ENCODE assay signal across 9 mouse cellular contexts in genomic region chr7:16922360-16922973, GRCm38 (mm10). TPM values are rescaled to one million over a fixed set of nuclear protein-coding genes. Genes with fewer than 3 reads are reported as not detected.
A peak's percentile ranks its signal among the peaks of the same experiment; 100 is the strongest.
DNase-seq lines count a peak whose midpoint lies in the region; ATAC-seq and TF ChIP-seq lines count a peak whose summit lies in the region.
"Had no signal": no experiment of that assay in that cellular context is flagged by ENCODE, and none has a peak within 500 bp of the region (broad histone marks: within the 10 kb centered on the region; RNA-seq: fewer than 3 reads in every experiment).

No protein-coding gene starts in this region.

- H3K4me2 ChIP-seq in heart, embryonic 14.5 days (ENCODE audit: low read length) = peak overlapping the region; percentile 93
- H3K4me2 ChIP-seq in embryonic facial prominence, embryonic 11.5 days (ENCODE audit: low read depth, low read length) = peak overlapping the region; percentile 79
- H3K4me2 ChIP-seq in hindbrain, embryonic 16.5 days (ENCODE audit: low read length) = peak overlapping the region; percentile 92
- peak overlapping the region; percentile 88 for H3K4me2 ChIP-seq in limb, embryonic 14.5 days (replicated peaks; ENCODE audit: low read depth, low read length, severe bottlenecking)

- TF ChIP-seq POLR2A in limb, embryonic 14.5 days (IDR thresholded peaks at IDR 0.05; ENCODE audit: borderline replicate concordance, extremely low read depth, insufficient read depth, insufficient read length) = no peak
- peak; percentile 20; the same call in 1 of the 2 replicates for TF ChIP-seq POLR2A in small intestine, adult 2 months (IDR thresholded peaks at IDR 0.05; ENCODE audit: low read depth, low read length)

- H3K9ac ChIP-seq in heart, embryonic 14.5 days (ENCODE audit: low read length) = peak overlapping the region; percentile 99
- H3K9ac ChIP-seq in embryonic facial prominence, embryonic 11.5 days (replicated peaks; ENCODE audit: low read length) = peak overlapping the region; percentile 86
- H3K9ac ChIP-seq in hindbrain, embryonic 16.5 days (ENCODE audit: low read depth, low read length) = peak overlapping the region; percentile 98
- peak overlapping the region; percentile 84 for H3K9ac ChIP-seq in limb, embryonic 14.5 days (ENCODE audit: low read depth, low read length, severe bottlenecking)

- peak overlapping the region; percentile 89 to 96 for H3K4me3 ChIP-seq in heart, embryonic 14.5 days (ENCODE audit: control insufficient read depth in 1 of 2, insufficient read depth in 1 of 2, low read depth in 1 of 2, low read length in 2 of 2)
- H3K4me3 ChIP-seq in G1E (ENCODE audit: low read depth, low read length) = peak overlapping the region; percentile 86
- peak overlapping the region; percentile 68 for H3K4me3 ChIP-seq in embryonic facial prominence, embryonic 11.5 days (ENCODE audit: low read depth, low read length)
- peak overlapping the region; percentile 60 for H3K4me3 ChIP-seq in hindbrain, embryonic 16.5 days (ENCODE audit: low read length)
- H3K4me3 ChIP-seq in limb, embryonic 14.5 days (replicated peaks; ENCODE audit: low read length) = peak overlapping the region; percentile 99
- peak overlapping the region; percentile 93 for H3K4me3 ChIP-seq in small intestine, adult 2 months (ENCODE audit: low read depth, low read length)

- no peak for ATAC-seq in heart, embryonic 14.5 days (ENCODE audit: insufficient number of reproducible peaks, insufficient read depth, low FRiP score, low read depth)
- ATAC-seq in G1E (ENCODE audit: extremely low read depth, insufficient number of reproducible peaks, low FRiP score, poor library complexity, severe bottlenecking) = no peak
- ATAC-seq in embryonic facial prominence, embryonic 11.5 days (replicated peaks; ENCODE audit: insufficient number of reproducible peaks, low FRiP score, low TSS enrichment, low read depth) = no peak
- ATAC-seq in hindbrain, embryonic 16.5 days = no peak
- ATAC-seq in limb, embryonic 14.5 days (ENCODE audit: low FRiP score, low read depth) = no peak
- no peak for ATAC-seq in monocyte, adult 5-6 weeks (replicated peaks; ENCODE audit: insufficient number of reproducible peaks, low FRiP score, low TSS enrichment, poor library complexity, severe bottlenecking)

- no peak for TF ChIP-seq CTCF in G1E (IDR thresholded peaks at IDR 0.05; ENCODE audit: low read depth, low read length)
- TF ChIP-seq CTCF in small intestine, adult 2 months (IDR thresholded peaks at IDR 0.05; ENCODE audit: extremely low read depth, insufficient read length, insufficient replicate concordance, low read depth, low read length) = no peak

- no peaks in the 10 kb centered on the region for H3K9me3 ChIP-seq in heart, embryonic 14.5 days (ENCODE audit: control insufficient read depth, low read length)
- H3K9me3 ChIP-seq in G1E (replicated peaks) = no peaks in the 10 kb centered on the region
- no peaks in the 10 kb centered on the region for H3K9me3 ChIP-seq in embryonic facial prominence, embryonic 11.5 days (replicated peaks; ENCODE audit: control insufficient read depth, low read length)
- H3K9me3 ChIP-seq in hindbrain, embryonic 16.5 days (ENCODE audit: control insufficient read depth, low read length) = no peaks in the 10 kb centered on the region
- H3K9me3 ChIP-seq in limb, embryonic 14.5 days (ENCODE audit: control insufficient read depth, low read length) = no peaks in the 10 kb centered on the region

- H3K4me1 ChIP-seq in heart, embryonic 14.5 days (ENCODE audit: control insufficient read depth in 2 of 2, insufficient read depth in 2 of 2, low read length in 2 of 2) = peaks cover 18 to 37% of the 10 kb centered on the region in 2 experiments
- peaks cover 52% of the 10 kb centered on the region for H3K4me1 ChIP-seq in G1E (ENCODE audit: insufficient read depth, low read depth, low read length)
- H3K4me1 ChIP-seq in embryonic facial prominence, embryonic 11.5 days (ENCODE audit: control insufficient read depth, insufficient read depth, low read length) = peaks cover 20% of the 10 kb centered on the region
- H3K4me1 ChIP-seq in hindbrain, embryonic 16.5 days (ENCODE audit: control insufficient read depth, insufficient read depth, low read depth, low read length) = peaks cover 47% of the 10 kb centered on the region
- peaks cover 32% of the 10 kb centered on the region for H3K4me1 ChIP-seq in limb, embryonic 14.5 days (ENCODE audit: control insufficient read depth, insufficient read depth, low read length)
- peaks cover 16% of the 10 kb centered on the region for H3K4me1 ChIP-seq in small intestine, adult 2 months (ENCODE audit: control insufficient read depth, insufficient read depth, insufficient read length, low read length)

- peaks cover 45% of the 10 kb centered on the region for H3K36me3 ChIP-seq in heart, embryonic 14.5 days (ENCODE audit: control insufficient read depth, insufficient read depth, low read length)
- H3K36me3 ChIP-seq in G1E (replicated peaks) = peaks cover 50% of the 10 kb centered on the region
- peaks cover 2% of the 10 kb centered on the region; the same call in 1 of the 2 replicates for H3K36me3 ChIP-seq in embryonic facial prominence, embryonic 11.5 days (replicated peaks; ENCODE audit: control insufficient read depth, insufficient read depth, low read depth, low read length)
- H3K36me3 ChIP-seq in hindbrain, embryonic 16.5 days (ENCODE audit: control insufficient read depth, insufficient read depth, low read length) = peaks cover 15% of the 10 kb centered on the region
- peaks cover 27% of the 10 kb centered on the region for H3K36me3 ChIP-seq in limb, embryonic 14.5 days (ENCODE audit: control insufficient read depth, insufficient read depth, low read length)
- peaks cover 20% of the 10 kb centered on the region for H3K36me3 ChIP-seq in small intestine, adult 2 months (ENCODE audit: control insufficient read depth, insufficient read depth, low read length)

- WGBS in heart, embryonic 14.5 days = 49% methylated on average over 10 of the region's 10 CpGs
- 53% methylated on average over 10 of the region's 10 CpGs for WGBS in embryonic facial prominence, embryonic 11.5 days
- WGBS in hindbrain, embryonic 16.5 days = 33% methylated on average over 10 of the region's 10 CpGs
- 60% methylated on average over 10 of the region's 10 CpGs for WGBS in limb, embryonic 14.5 days
- WGBS in small intestine, adult 2 months = 10% methylated on average over 10 of the region's 10 CpGs

- no peak for DNase-seq in heart, postnatal 14 days
- no peak for DNase-seq in G1E (ENCODE audit: low spot score)
- DNase-seq in embryonic facial prominence, embryonic 11.5 days (ENCODE audit: low spot score) = no peak
- DNase-seq in limb, embryonic 14.5 days (ENCODE audit: low spot score) = no peak

- intact Hi-C loops in heart, postnatal 14 days (cut with DNase I) = loop anchor here (5.0 kb wide), 1 partner anchor 105 kb away; the partner anchor contains the start of genes Fkrp and Strn4

- H3K27me3 ChIP-seq in heart, embryonic 14.5 days (ENCODE audit: control insufficient read depth, insufficient read depth, low read length) = no peaks in the 10 kb centered on the region
- H3K27me3 ChIP-seq in G1E (ENCODE audit: insufficient read depth, low read length) = no peaks in the 10 kb centered on the region
- H3K27me3 ChIP-seq in embryonic facial prominence, embryonic 11.5 days (ENCODE audit: control insufficient read depth, insufficient read depth, low read length) = no peaks in the 10 kb centered on the region
- H3K27me3 ChIP-seq in hindbrain, embryonic 16.5 days (replicated peaks; ENCODE audit: control insufficient read depth, insufficient read depth, low read length) = no peaks in the 10 kb centered on the region
- H3K27me3 ChIP-seq in limb, embryonic 14.5 days (ENCODE audit: control insufficient read depth, insufficient read depth, low read length) = no peaks in the 10 kb centered on the region
- H3K27me3 ChIP-seq in small intestine, adult 2 months (ENCODE audit: control insufficient read depth, insufficient read depth, low read length) = no peaks in the 10 kb centered on the region

- H3K27ac ChIP-seq in heart, embryonic 14.5 days (replicated peaks in 1 of 2; ENCODE audit: control insufficient read depth in 1 of 2, insufficient read depth in 1 of 2, low read depth in 2 of 2, low read length in 2 of 2) = no peak overlapping the region
- no peak overlapping the region; the same call in 1 of the 2 replicates for H3K27ac ChIP-seq in embryonic facial prominence, embryonic 11.5 days (replicated peaks; ENCODE audit: low read depth, low read length)
- H3K27ac ChIP-seq in hindbrain, embryonic 16.5 days (ENCODE audit: low read depth, low read length) = peak overlapping the region; percentile 99
- H3K27ac ChIP-seq in limb, embryonic 14.5 days (replicated peaks; ENCODE audit: low read depth, low read length) = peak overlapping the region; percentile 99
- peak overlapping the region; percentile 82 for H3K27ac ChIP-seq in small intestine, adult 2 months (ENCODE audit: insufficient read depth, low read depth, low read length)

RNA-seq across cellular contexts. Expression of gene Calm3, which starts 1.4 kb away (rescaled TPM):
- 119 and 152 TPM in 2 replicates for polyA plus RNA-seq in heart, embryonic 14.5 days (2014; fragmentation: Nextera tagmentation; extraction: Ambion mirVana)
- 100 to 1,000 TPM; 228 to 250 TPM for total RNA-seq in heart, postnatal 14 days (2021)
- total RNA-seq in G1E (2014; fragmentation: Nextera tagmentation) (157 and 166 TPM in 2 replicates), G1E (2017) (313 and 344 TPM in 2 replicates)
- polyA plus RNA-seq in G1E (2012) = 792 and 815 TPM in 2 replicates
- 227 and 237 TPM in 2 replicates for polyA plus RNA-seq in embryonic facial prominence, embryonic 11.5 days (2014; fragmentation: Nextera tagmentation; extraction: Ambion mirVana)
- polyA plus RNA-seq in hindbrain, embryonic 16.5 days (2015; fragmentation: Nextera tagmentation; extraction: Ambion mirVana) = 419 and 442 TPM in 2 replicates
- polyA plus RNA-seq in limb, embryonic 14.5 days (2012; rRNA removed) = 281 and 320 TPM in 2 replicates
- 156 and 164 TPM in 2 replicates for polyA plus RNA-seq in limb, embryonic 14.5 days (2014; fragmentation: Nextera tagmentation; extraction: Ambion mirVana)
- polyA plus RNA-seq in small intestine, adult 2 months (2012; rRNA removed) = 147 and 452 TPM in 2 replicates
- total RNA-seq in monocyte, adult 5-6 weeks (2017) = 169 to 298 TPM (median 195 TPM) in 3 replicates

RNA-seq across cellular contexts. Expression of gene Ptgir, which starts 16.2 kb away (rescaled TPM):
- 0.38 and 0.57 TPM in 2 replicates for polyA plus RNA-seq in heart, embryonic 14.5 days (2014; fragmentation: Nextera tagmentation; extraction: Ambion mirVana)
- total RNA-seq in heart, postnatal 14 days (2021) = 1 to 10 TPM; 1.4 to 1.6 TPM
- total RNA-seq in G1E (2014; fragmentation: Nextera tagmentation) (not detected in 2 replicates), G1E (2017) (3.1 and 3.5 TPM in 2 replicates)
- 0.05 and 0.07 TPM in 2 replicates for polyA plus RNA-seq in G1E (2012)
- 0.87 and 1.1 TPM in 2 replicates for polyA plus RNA-seq in embryonic facial prominence, embryonic 11.5 days (2014; fragmentation: Nextera tagmentation; extraction: Ambion mirVana)
- 0.14 and 0.26 TPM in 2 replicates for polyA plus RNA-seq in hindbrain, embryonic 16.5 days (2015; fragmentation: Nextera tagmentation; extraction: Ambion mirVana)
- polyA plus RNA-seq in limb, embryonic 14.5 days (2012; rRNA removed) = 3.6 and 4.1 TPM in 2 replicates
- 2.3 and 2.8 TPM in 2 replicates for polyA plus RNA-seq in limb, embryonic 14.5 days (2014; fragmentation: Nextera tagmentation; extraction: Ambion mirVana)
- polyA plus RNA-seq in small intestine, adult 2 months (2012; rRNA removed) = 1.2 and 1.7 TPM in 2 replicates
- 9.8 to 15.4 TPM (median 14.0 TPM) in 3 replicates for total RNA-seq in monocyte, adult 5-6 weeks (2017)
- total RNA-seq: layer of hippocampus, adult 8-10 months had no signal

RNA-seq across cellular contexts. Expression of gene Pnmal2, which starts 22.0 kb away (rescaled TPM):
- 2.8 TPM in 2 replicates for polyA plus RNA-seq in heart, embryonic 14.5 days (2014; fragmentation: Nextera tagmentation; extraction: Ambion mirVana)
- 1 to 10 TPM; 3.6 to 4.0 TPM for total RNA-seq in heart, postnatal 14 days (2021)
- not detected in 2 replicates for total RNA-seq in G1E (2014; fragmentation: Nextera tagmentation)
- total RNA-seq in G1E (2017) = 0.06 and 0.22 TPM in 2 replicates
- not detected in 2 replicates for polyA plus RNA-seq in G1E (2012)
- polyA plus RNA-seq in embryonic facial prominence, embryonic 11.5 days (2014; fragmentation: Nextera tagmentation; extraction: Ambion mirVana) = 3.7 and 4.2 TPM in 2 replicates
- polyA plus RNA-seq in hindbrain, embryonic 16.5 days (2015; fragmentation: Nextera tagmentation; extraction: Ambion mirVana) = 143 and 146 TPM in 2 replicates
- 12.8 and 13.9 TPM in 2 replicates for polyA plus RNA-seq in limb, embryonic 14.5 days (2012; rRNA removed)
- polyA plus RNA-seq in limb, embryonic 14.5 days (2014; fragmentation: Nextera tagmentation; extraction: Ambion mirVana) = 16.5 and 18.8 TPM in 2 replicates
- 1.2 and 1.4 TPM in 2 replicates for polyA plus RNA-seq in small intestine, adult 2 months (2012; rRNA removed)
- total RNA-seq in monocyte, adult 5-6 weeks (2017) = 0.10 TPM in 1 of 3 replicates, not detected in the others

RNA-seq across cellular contexts. Expression of gene Gng8, which starts 30.9 kb away (rescaled TPM):
- 4.2 and 6.9 TPM in 2 replicates for polyA plus RNA-seq in heart, embryonic 14.5 days (2014; fragmentation: Nextera tagmentation; extraction: Ambion mirVana)
- total RNA-seq in heart, postnatal 14 days (2021) = under 1 TPM; 0.81 to 0.98 TPM
- total RNA-seq in G1E (2014; fragmentation: Nextera tagmentation) (not detected in 2 replicates), G1E (2017) (0.23 TPM in 1 of 2 replicates, not detected in the other)
- not detected in 2 replicates for polyA plus RNA-seq in G1E (2012)
- polyA plus RNA-seq in embryonic facial prominence, embryonic 11.5 days (2014; fragmentation: Nextera tagmentation; extraction: Ambion mirVana) = 16.0 and 19.8 TPM in 2 replicates
- polyA plus RNA-seq in hindbrain, embryonic 16.5 days (2015; fragmentation: Nextera tagmentation; extraction: Ambion mirVana) = 1.5 and 1.6 TPM in 2 replicates
- 63.3 and 92.7 TPM in 2 replicates for polyA plus RNA-seq in limb, embryonic 14.5 days (2012; rRNA removed)
- polyA plus RNA-seq in limb, embryonic 14.5 days (2014; fragmentation: Nextera tagmentation; extraction: Ambion mirVana) = 17.8 and 21.1 TPM in 2 replicates
- 2.1 and 2.2 TPM in 2 replicates for polyA plus RNA-seq in small intestine, adult 2 months (2012; rRNA removed)
- total RNA-seq in monocyte, adult 5-6 weeks (2017) = not detected in 3 replicates

RNA-seq across cellular contexts. Expression of gene Pnmal1, which starts 37.0 kb away (rescaled TPM):
- polyA plus RNA-seq in heart, embryonic 14.5 days (2014; fragmentation: Nextera tagmentation; extraction: Ambion mirVana) = 0.04 and 0.45 TPM in 2 replicates
- total RNA-seq in heart, postnatal 14 days (2021) = not detected
- total RNA-seq in G1E (2014; fragmentation: Nextera tagmentation) (not detected in 2 replicates), G1E (2017) (0.05 TPM in 1 of 2 replicates, not detected in the other)
- 0.01 TPM in 1 of 2 replicates, not detected in the other for polyA plus RNA-seq in G1E (2012)
- 5.3 and 6.6 TPM in 2 replicates for polyA plus RNA-seq in embryonic facial prominence, embryonic 11.5 days (2014; fragmentation: Nextera tagmentation; extraction: Ambion mirVana)
- 57.4 and 58.3 TPM in 2 replicates for polyA plus RNA-seq in hindbrain, embryonic 16.5 days (2015; fragmentation: Nextera tagmentation; extraction: Ambion mirVana)
- polyA plus RNA-seq in limb, embryonic 14.5 days (2012; rRNA removed) = 0.33 and 0.49 TPM in 2 replicates
- polyA plus RNA-seq in limb, embryonic 14.5 days (2014; fragmentation: Nextera tagmentation; extraction: Ambion mirVana) = 0.43 and 0.58 TPM in 2 replicates
- 0.04 and 0.09 TPM in 2 replicates for polyA plus RNA-seq in small intestine, adult 2 months (2012; rRNA removed)
- total RNA-seq in monocyte, adult 5-6 weeks (2017) = not detected in 3 replicates

Comparison
In these comparisons a context has a peak if more than half of its experiments do, and no peak if none do; other contexts are left out.
1. H3K27ac ChIP-seq: peak in hindbrain, embryonic 16.5 days (single experiment), limb, embryonic 14.5 days (single experiment) and small intestine, adult 2 months (single experiment); none in heart, embryonic 14.5 days (0 of 2) and embryonic facial prominence, embryonic 11.5 days (single experiment).
2. Peak in every context shown above with its lines, with median percentiles within 50 percentile points of each other: H3K4me2 ChIP-seq, H3K4me3 ChIP-seq and H3K9ac ChIP-seq.